Mouse (Mus musculus): ENCODE measurements around the gene Gm21970. TPM values are rescaled to one million over a fixed set of nuclear protein-coding genes. Genes with fewer than 3 reads are reported as not detected.

Gene Gm21970
- polyA plus RNA-seq, 2 experiments = 0.04 TPM; not detected in 1

- 46% methylated on average over 12 of the region's 12 CpGs for WGBS (ENCODE audit: insufficient replicate concordance)
Observed at GRCm38 (mm10) chr16:91413102-91413844, 21.8 kb downstream of the Gm21970 start.

DNA sequence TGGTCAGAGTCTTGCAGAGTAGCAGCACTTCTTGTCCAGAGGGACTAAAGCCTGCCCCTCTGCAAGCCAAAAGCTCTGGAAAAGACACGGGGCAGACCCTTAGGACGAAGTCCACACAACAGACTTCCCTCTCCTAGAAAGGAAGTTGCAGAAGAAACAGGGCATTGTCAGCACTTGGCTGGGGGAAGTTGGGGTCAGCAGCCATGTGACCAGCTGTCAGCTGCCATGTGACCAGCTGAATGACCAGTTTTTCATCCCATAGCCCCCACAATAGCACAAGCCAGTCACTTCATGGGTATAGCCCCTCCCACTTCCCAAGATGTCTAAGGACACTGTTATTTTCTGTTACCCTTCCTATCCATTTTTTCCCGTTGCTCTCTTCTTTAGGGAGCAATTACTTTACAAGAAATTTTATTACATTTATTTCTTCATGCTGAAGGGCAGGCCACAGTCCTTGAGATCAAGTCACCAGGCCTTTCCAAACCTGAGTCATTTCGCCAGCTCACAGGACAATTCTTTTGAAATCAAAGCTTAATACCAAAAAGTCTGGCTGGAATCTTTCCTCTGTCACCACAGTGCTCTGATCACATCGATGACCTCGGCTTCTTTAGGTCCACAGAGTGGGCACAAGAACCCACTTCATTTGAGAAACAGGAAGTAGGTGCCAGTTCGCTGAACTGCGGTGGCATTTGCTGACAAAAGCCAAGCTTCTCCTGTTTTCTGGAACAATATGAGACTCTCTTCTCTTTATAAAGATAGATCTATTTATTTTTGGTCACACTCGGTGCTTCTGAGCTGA, 24.1 kb downstream of the Gm21970 start:
- no peaks in the 10 kb centered on the region for H3K9me3 ChIP-seq (ENCODE audit: control insufficient read depth, low read length)
- peak overlapping the region; percentile 37 for H3K27ac ChIP-seq
- H3K36me3 ChIP-seq (replicated peaks; ENCODE audit: control insufficient read depth, insufficient read depth, low read depth) = peaks cover 58% of the 10 kb centered on the region
- no peak for TF ChIP-seq EP300 (IDR thresholded peaks at IDR 0.05; ENCODE audit: low read depth)
- TF ChIP-seq CTCF (IDR thresholded peaks at IDR 0.05; ENCODE audit: low read depth) = no peak
- peaks cover 30 to 36% of the 10 kb centered on the region in 2 experiments for H3K4me1 ChIP-seq (replicated peaks; ENCODE audit: control insufficient read depth in 2 of 2, insufficient read depth in 2 of 2, low read length in 1 of 2)
- H3K4me3 ChIP-seq (ENCODE audit: insufficient read depth in 1 of 2, low read depth in 2 of 2, low read length in 2 of 2) = no peak overlapping the region
- no peak for DNase-seq (ENCODE audit: low read depth in 3 of 3, low spot score in 3 of 3)
- no peak overlapping the region for H3K4me2 ChIP-seq (ENCODE audit: low read depth)
- ATAC-seq (ENCODE audit: insufficient read depth) = no peak
- no peak overlapping the region for H3K9ac ChIP-seq (replicated peaks)
- 65% methylated on average over 9 of the region's 9 CpGs for WGBS (ENCODE audit: insufficient replicate concordance)
- no peaks in the 10 kb centered on the region for H3K27me3 ChIP-seq (ENCODE audit: control insufficient read depth, insufficient read depth, low read length)

More at GRCm38 (mm10) chr16:91413102-91413844, 21.8 kb downstream of the Gm21970 start:
- Histone ChIP-seq H3K36me3 (replicated peaks; ENCODE audit: control insufficient read depth, insufficient read depth, low read depth) (peaks cover 46% of the 10 kb centered on the region), H3K27ac (peak overlapping the region; percentile 4), H3K9me3 (ENCODE audit: control insufficient read depth, low read length) (no peaks in the 10 kb centered on the region), H3K4me1 (replicated peaks; ENCODE audit: control insufficient read depth in 2 of 2, insufficient read depth in 2 of 2, low read length in 1 of 2) (peaks cover 30 to 43% of the 10 kb centered on the region in 2 experiments), H3K4me3 (ENCODE audit: insufficient read depth in 1 of 2, low read depth in 2 of 2, low read length in 2 of 2) (no peak overlapping the region), H3K4me2 (ENCODE audit: low read depth) (no peak overlapping the region), H3K9ac (replicated peaks) (no peak overlapping the region), H3K27me3 (ENCODE audit: control insufficient read depth, insufficient read depth, low read length) (no peaks in the 10 kb centered on the region)
- peak in 1 of 3 experiments; percentile 46 for DNase-seq (ENCODE audit: low read depth in 3 of 3, low spot score in 3 of 3)
- peak; percentile 36; the same call in 1 of the 2 replicates for ATAC-seq (ENCODE audit: insufficient read depth)
- TF ChIP-seq EP300 (IDR thresholded peaks at IDR 0.05; ENCODE audit: low read depth) = no peak
- no peak for TF ChIP-seq CTCF (IDR thresholded peaks at IDR 0.05; ENCODE audit: low read depth)

GRCm38 (mm10) chr16:91416357-91416756, 24.8 kb downstream of the Gm21970 start:
- Histone ChIP-seq H3K9ac (replicated peaks) (no peak overlapping the region), H3K36me3 (replicated peaks; ENCODE audit: control insufficient read depth, insufficient read depth, low read depth) (peaks cover 59% of the 10 kb centered on the region), H3K27me3 (ENCODE audit: control insufficient read depth, insufficient read depth, low read length) (no peaks in the 10 kb centered on the region), H3K9me3 (ENCODE audit: control insufficient read depth, low read length) (no peaks in the 10 kb centered on the region), H3K27ac (peak overlapping the region; percentile 23), H3K4me1 (replicated peaks; ENCODE audit: control insufficient read depth in 2 of 2, insufficient read depth in 2 of 2, low read length in 1 of 2) (peaks cover 30 to 33% of the 10 kb centered on the region in 2 experiments), H3K4me2 (ENCODE audit: low read depth) (peak overlapping the region; percentile 44; the same call in 1 of the 2 replicates), H3K4me3 (ENCODE audit: insufficient read depth in 1 of 2, low read depth in 2 of 2, low read length in 2 of 2) (no peak overlapping the region)
- DNase-seq (ENCODE audit: low read depth in 3 of 3, low spot score in 3 of 3) (no peak), ATAC-seq (ENCODE audit: insufficient read depth) (no peak)
- WGBS (ENCODE audit: insufficient replicate concordance) = 97% methylated on average over 6 of the region's 6 CpGs
- TF ChIP-seq CTCF (IDR thresholded peaks at IDR 0.05; ENCODE audit: low read depth) (no peak), EP300 (IDR thresholded peaks at IDR 0.05; ENCODE audit: low read depth) (no peak)

DNA sequence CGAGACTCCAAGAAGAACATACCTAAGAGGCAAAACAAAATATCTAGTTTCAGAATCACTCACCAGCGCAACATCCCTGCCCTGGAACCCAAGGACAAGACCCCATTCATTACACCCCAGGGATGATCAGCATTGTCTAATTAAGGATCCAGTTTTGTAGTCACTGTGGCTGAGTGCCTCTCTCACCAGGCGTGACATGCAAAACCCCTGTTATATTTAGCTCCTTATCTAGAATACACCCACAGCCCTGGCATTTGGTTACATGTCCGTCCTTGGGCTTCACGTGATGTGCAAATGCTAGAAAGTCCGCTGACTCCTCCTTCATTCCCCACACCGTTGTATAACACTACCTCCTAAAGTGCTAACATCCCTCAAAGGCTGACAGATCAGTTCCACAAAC, 25.4 kb downstream of the Gm21970 start:
- ATAC-seq (ENCODE audit: insufficient read depth) (peak; percentile 73; the same call in 1 of the 2 replicates), DNase-seq (ENCODE audit: low read depth in 3 of 3, low spot score in 3 of 3) (no peak)
- H3K36me3 ChIP-seq (replicated peaks; ENCODE audit: control insufficient read depth, insufficient read depth, low read depth) = peaks cover 62% of the 10 kb centered on the region
- WGBS (ENCODE audit: insufficient replicate concordance) = 40% methylated on average over 7 of the region's 7 CpGs
- H3K27ac ChIP-seq = peak overlapping the region; percentile 23
- H3K4me2 ChIP-seq (ENCODE audit: low read depth) = peak overlapping the region; percentile 44
- H3K4me1 ChIP-seq (replicated peaks; ENCODE audit: control insufficient read depth in 2 of 2, insufficient read depth in 2 of 2, low read length in 1 of 2) = peaks cover 30 to 32% of the 10 kb centered on the region in 2 experiments
- no peak for TF ChIP-seq EP300 (IDR thresholded peaks at IDR 0.05; ENCODE audit: low read depth)
- TF ChIP-seq CTCF (IDR thresholded peaks at IDR 0.05; ENCODE audit: low read depth) = no peak
- H3K4me3 ChIP-seq (ENCODE audit: insufficient read depth in 1 of 2, low read depth in 2 of 2, low read length in 2 of 2) = no peak overlapping the region
- no peaks in the 10 kb centered on the region for H3K9me3 ChIP-seq (ENCODE audit: control insufficient read depth, low read length)
- no peaks in the 10 kb centered on the region for H3K27me3 ChIP-seq (ENCODE audit: control insufficient read depth, insufficient read depth, low read length)
- peak overlapping the region; percentile 2; the same call in 1 of the 2 replicates for H3K9ac ChIP-seq (replicated peaks)

DNA sequence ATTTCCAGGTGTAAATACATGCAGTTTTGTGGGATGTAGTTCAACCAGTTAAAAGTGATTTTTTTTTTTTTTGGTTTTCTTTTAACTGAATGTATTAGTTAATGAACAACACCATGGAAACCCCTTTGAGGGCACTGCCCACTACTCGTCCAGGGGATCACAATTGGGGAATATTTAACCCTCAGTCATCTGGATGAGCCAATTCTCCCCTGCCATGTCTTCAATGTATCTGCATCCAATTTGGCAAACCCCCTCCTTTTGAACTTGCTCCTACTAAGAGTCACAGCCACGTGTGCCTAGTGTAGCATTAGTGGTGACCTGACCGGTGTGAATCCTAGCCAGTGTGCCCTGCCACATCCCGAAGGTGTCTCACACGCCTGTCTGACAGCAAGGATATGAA, 27.0 kb downstream of the Gm21970 start:
- H3K9me3 ChIP-seq (ENCODE audit: control insufficient read depth, low read length) = no peaks in the 10 kb centered on the region
- no peak overlapping the region for H3K27ac ChIP-seq
- no peak overlapping the region for H3K9ac ChIP-seq (replicated peaks)
- H3K4me3 ChIP-seq (ENCODE audit: insufficient read depth in 1 of 2, low read depth in 2 of 2, low read length in 2 of 2) = no peak overlapping the region
- peaks cover 19 to 20% of the 10 kb centered on the region in 2 experiments for H3K4me1 ChIP-seq (replicated peaks; ENCODE audit: control insufficient read depth in 2 of 2, insufficient read depth in 2 of 2, low read length in 1 of 2)
- TF ChIP-seq EP300 (IDR thresholded peaks at IDR 0.05; ENCODE audit: low read depth) (no peak), CTCF (IDR thresholded peaks at IDR 0.05; ENCODE audit: low read depth) (no peak)
- H3K27me3 ChIP-seq (ENCODE audit: control insufficient read depth, insufficient read depth, low read length) = no peaks in the 10 kb centered on the region
- ATAC-seq (ENCODE audit: insufficient read depth) (no peak), DNase-seq (ENCODE audit: low read depth in 3 of 3, low spot score in 3 of 3) (no peak)
- H3K36me3 ChIP-seq (replicated peaks; ENCODE audit: control insufficient read depth, insufficient read depth, low read depth) = peaks cover 59% of the 10 kb centered on the region
- WGBS (ENCODE audit: insufficient replicate concordance) = 67% methylated on average over 5 of the region's 5 CpGs
- no peak overlapping the region for H3K4me2 ChIP-seq (ENCODE audit: low read depth)

Measured in liver, embryonic 14.5 days (tissue).